Mouse (Mus musculus) 3T3-L1 (cell line): ENCODE measurements around the gene Zkscan6.
A peak's percentile ranks its signal among the peaks of the same experiment; 100 is the strongest.

Source experiments
- DNase-seq: peaks from one replicate; pipeline ENCODE4 v3.0.0-alpha.2; 2015; ENCODE audit warnings: low read depth, low spot score

Zkscan6 gene

DNA sequence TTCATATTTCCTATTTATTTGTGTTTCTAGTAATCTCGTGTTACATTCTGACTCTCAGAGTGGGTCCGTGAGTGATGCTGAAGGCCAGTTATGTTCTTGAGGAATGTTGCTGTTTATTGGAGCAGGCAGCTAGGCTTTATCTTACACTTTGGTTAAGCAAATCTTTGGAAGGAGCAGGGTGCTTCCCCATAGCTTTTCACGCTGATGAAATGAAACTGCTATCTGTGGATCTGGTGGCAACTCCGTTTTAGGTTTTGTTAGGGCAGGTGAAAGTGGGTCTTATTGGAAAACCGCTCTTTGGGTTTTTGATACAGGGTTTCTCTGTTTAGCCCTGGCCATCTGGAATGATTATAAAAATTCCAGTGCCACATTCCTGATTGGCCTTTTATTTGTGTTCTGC lies 5.1 kb downstream of the Zkscan6 start:
- DNase-seq, result no peak

DNA sequence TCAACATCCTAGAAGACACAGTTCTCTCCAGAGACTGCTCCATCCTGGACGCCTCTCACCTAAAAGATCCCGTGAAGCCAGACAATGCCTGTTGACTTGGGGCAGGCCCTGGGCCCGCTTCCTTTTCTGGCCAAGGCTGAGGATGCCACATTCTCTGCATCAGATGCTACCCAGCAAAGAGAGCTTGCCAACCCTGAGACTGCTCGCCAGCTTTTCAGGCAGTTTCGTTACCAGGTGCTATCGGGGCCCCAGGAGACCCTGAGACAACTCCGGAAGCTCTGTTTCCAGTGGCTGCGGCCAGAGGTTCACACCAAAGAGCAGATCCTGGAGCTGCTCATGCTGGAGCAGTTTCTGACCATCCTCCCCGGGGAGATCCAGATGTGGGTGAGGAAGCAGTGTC lies 7.4 kb downstream of the Zkscan6 start:
- no peak for DNase-seq

DNA sequence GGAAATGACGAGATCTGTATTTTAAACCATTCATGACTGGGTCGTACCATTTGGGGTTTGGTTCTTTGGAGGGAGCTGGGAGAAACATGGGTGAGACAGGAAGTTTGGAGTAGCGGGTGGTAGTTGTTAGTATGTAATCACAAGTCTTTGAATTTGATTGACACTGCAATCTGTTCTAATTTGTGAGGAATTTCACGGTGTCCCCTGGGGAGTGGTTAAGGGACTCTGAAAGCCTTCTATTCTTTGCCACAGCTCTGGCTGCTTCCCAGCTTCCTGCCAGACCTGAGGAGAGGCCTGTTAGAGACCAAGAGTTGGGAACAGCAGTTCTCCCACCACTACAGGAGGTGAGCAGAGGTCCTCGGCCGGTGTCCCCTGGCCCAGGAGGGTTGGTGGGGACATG lies 9.3 kb downstream of the Zkscan6 start:
- DNase-seq, result peak; percentile 45

DNA sequence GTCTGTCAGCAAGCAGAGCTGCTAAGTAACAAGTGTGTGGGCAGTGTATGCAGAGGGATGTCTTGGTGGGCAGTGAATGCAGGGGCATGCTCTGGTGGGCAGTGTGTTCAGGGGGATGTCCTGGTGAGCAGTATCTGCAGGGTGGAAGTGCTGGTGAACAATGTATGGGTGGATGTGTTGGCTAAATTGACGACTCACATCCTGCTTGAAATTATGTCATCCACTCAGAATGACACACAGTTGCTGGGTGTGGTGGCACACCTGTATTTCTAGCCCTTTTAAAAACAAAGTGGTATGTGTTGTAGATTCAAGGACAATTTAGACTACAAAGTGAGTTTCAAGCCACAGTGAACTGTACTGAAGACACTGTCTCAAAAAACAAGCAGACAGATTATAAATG lies 11.2 kb downstream of the Zkscan6 start:
- DNase-seq, result peak; percentile 31

DNA sequence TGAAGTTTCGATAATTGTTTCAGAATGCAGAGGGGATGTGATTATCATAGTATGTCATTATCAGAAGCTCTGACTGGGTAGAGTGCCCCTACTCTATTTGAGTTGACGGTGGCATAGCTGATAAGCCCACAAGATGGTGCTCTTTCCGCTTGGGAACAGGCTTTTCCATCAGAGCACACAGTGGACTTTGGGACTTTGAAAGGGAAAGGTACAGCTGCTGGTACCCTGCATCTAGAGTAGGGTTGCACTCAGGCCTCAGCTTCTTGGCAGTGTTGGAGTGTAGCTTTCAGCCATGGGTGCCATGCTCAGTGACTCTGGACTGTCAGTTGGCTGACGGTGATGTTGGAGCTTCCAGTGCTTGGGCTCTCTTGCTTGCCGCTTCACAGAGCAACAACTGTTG lies 13.3 kb downstream of the Zkscan6 start:
- no peak for DNase-seq

DNA sequence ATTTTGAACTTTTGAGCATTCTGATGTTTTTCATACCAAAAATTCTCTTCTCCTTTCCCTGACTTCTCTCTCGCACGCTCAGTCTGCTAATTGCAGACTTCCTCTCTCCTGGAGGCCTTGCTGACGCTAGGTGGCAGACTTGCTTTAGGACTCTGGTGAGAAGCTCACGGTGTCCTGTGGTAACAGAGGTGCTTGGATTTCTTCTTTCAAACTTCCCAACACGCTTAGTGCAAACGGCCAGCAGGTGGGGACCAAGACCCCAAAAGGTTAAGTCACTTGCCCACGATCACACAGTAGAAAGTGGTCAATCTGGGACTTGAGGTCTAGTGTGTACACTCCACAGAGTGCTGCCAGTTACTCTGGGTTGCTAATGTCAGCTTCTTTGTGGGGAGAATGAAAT lies 13.9 kb downstream of the Zkscan6 start:
- peak; percentile 5 for DNase-seq

DNA sequence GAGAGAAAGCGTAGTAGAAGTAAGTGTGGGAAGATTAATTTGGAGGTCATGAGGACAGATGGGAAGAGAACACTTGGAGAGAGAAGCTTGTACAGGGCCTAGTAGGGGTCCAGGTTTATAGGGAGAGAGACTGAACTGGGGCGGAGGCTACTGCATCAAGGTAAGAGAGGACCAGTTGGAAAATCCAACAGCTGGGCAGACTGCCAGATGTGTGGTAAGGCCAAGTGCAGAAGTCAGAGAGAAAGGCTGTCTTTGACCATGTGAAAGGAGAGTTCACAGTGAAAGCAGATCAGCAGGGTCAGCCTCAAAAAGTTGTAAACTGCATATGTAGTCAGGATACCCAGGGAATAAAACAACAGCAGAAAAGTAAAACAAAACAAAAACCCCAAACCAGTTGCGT lies 17.6 kb downstream of the Zkscan6 start:
- DNase-seq, result peak; percentile 20

DNA sequence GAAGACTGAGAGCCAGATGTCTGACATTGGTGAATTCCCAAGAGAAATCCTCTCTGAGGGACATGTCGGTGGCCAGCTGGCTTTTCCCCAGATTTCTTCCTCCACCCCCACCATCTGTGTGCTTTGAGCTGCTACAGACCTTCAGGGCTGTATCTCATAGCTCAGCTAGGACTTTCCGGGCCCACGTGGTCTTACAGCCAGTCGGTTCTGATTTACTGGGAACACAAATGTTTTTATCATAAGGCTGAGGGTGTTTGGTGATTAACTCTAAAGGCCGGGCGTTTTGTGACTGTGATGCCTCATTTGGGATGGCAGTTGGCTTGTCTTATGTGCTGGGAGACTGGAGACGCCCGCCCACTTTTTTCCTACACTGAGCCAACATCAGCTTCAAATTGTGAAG lies 32.0 kb downstream of the Zkscan6 start:
- no peak for DNase-seq

DNA sequence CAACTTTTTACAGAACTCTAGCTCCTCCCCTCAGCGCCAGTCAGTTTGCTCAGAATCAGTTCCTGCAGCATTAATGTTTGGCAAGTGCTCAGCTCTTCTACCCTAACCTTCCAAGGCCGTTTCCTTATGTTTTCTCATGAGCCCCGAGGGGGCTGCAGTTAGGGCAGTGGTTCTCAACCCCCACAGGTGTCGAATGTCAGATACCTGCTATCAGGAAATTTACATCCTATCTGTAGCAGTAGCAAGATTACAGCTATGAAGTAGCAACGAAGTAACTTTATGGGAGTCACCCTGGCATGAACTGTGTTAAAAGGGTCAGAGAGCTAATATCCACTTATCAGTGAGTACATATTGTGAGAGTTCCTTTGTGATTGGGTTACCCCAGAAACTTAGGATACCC lies 39.5 kb downstream of the Zkscan6 start:
- no peak for DNase-seq

DNA sequence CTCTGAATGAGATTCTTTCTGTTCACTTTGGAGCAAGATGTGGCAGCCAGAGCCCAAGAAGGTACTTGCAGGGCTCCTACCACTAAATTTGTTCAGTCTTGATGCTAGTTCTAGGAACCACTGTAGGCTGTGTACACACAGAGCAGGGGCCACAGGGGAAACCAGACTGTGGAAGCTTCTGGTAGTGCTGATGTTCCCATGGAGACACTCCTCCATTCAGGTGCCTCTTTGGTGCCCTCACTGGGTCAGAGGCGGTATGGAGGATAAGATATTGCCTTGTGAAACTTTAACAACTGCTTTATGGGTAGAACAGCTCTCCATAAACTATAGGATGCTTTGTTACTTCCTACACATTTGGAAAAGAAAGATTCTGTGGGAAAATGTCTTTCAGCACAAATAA lies 45.1 kb downstream of the Zkscan6 start:
- peak; percentile 66 for DNase-seq

DNA sequence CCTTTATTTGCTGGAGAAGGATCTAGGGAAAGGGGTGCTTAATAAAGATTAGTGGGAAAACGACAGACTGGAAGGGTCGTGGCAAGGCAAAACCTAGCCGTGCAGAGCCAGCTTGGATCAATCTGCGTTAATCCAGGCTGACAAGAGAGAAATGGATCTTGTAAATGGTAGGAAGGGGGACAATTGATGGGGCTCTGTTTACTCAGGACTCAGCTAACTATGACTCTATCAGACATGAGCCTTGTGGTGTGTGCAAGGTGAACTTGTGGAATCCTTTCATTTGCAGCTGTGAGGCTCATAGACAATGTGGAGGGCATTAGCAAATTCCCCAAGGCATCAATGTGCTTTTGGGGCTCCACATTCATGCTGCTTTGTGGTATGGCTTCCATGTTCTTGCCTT lies 54.5 kb downstream of the Zkscan6 start:
- DNase-seq, result no peak

DNA sequence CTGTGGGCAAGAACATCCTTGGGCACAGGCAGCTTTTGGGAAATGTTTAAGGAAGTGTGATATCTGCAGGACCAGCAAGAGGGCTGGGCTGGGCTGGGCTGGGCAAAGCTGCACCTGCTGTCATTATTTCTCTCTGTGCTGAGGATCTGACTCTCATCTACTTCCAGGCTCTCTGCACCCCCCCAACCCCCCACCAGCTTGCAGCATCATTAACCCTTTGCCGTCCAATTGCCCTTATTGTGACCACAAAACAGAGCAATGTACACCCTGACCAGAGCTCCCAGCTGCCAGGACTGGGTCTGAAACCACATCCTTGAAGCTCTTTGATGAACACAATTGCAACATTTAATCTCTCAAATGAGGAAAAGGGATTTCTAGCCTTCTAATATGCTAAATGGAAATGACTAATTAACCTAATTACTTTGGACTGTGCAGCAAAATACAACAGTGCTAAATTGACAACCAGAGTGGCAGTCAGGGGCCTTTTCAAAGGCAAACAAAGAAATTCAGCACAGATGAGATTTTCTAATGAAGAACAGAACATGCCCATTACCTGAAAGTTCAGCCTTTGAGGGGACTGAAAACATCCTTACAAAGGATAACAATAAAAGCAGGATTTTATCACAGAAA lies 70.3 kb downstream of the Zkscan6 start:
- DNase-seq, result no peak
